Mouse (Mus musculus) cortical plate, adult 2 months (tissue): ENCODE results near the gene Rere.

Source experiments
- CTCF ChIP-seq: fragments of 200-500 bp; IDR thresholded peaks from 2 replicates; pipeline ENCODE4 v1.5.1; 2011; ENCODE audit warnings: mild to moderate bottlenecking, control low read depth, low read length; ENCODE audit not compliant: insufficient read depth; ENCODE audit errors: extremely low read depth
- POLR2A ChIP-seq: fragments of 200-500 bp; IDR thresholded peaks from 2 replicates; pipeline ENCODE4 v1.6.1; 2011; ENCODE audit warnings: mild to moderate bottlenecking, low read length, control low read depth; ENCODE audit not compliant: insufficient read depth; ENCODE audit errors: extremely low read depth

GRCm38 (mm10) chr4:150245876-150246275 lies 35.6 kb upstream of the Rere start:
- TF ChIP-seq CTCF, result no peak
- no peak for TF ChIP-seq POLR2A
